Mouse (Mus musculus): ENCODE measurements around the gene Gjb5.

- TF ChIP-seq CTCF (IDR thresholded peaks at IDR 0.05; ENCODE audit: extremely low read depth, insufficient read depth, low read length) (0 out of 2 replicates have a peak, but pooled peaks have one; percentile 20), POLR2A (IDR thresholded peaks at IDR 0.05; ENCODE audit: extremely low read depth, insufficient read depth, low read length) (no peak)
Observed at GRCm38 (mm10) chr4:127317143-127317542, 40.8 kb downstream of the Gjb5 start.

Measured in cortical plate, adult 2 months (tissue).